Mouse (Mus musculus) hindbrain, postnatal 0 days (tissue): ENCODE data around the gene Vasn. TPM values are rescaled to one million over a fixed set of nuclear protein-coding genes. Genes with fewer than 3 reads are reported as not detected.
A peak's percentile ranks its signal among the peaks of the same experiment; 100 is the strongest.
"Not testable (repeated sequence)": the region's sequence is repeated elsewhere in the genome, so short reads cannot be mapped to it uniquely, and the experiment has no call there.

ENCODE experiments used
- ATAC-seq: fragments of 200-750 bp; cut with Nextera tagmentation; 2 replicates; pipeline ENCODE4 v1.8.0; 2017; ENCODE audit warnings: mild to moderate bottlenecking, moderate TSS enrichment, moderate library complexity
- DNase-seq: peaks from one replicate; pipeline ENCODE4 v3.0.0-alpha.2; 2015; ENCODE audit warnings: low spot score
- H3K27ac ChIP-seq: fragments of 300-500 bp; sonication (generic); 2 replicates; pipeline ENCODE4 v1.5.1; 2014; ENCODE audit warnings: mild to moderate bottlenecking
- H3K27me3 ChIP-seq: fragments of 300-500 bp; sonication (generic); 2 replicates; pipeline ENCODE4 v1.6.1; 2014; ENCODE audit warnings: low read length, mixed read lengths; ENCODE audit not compliant: insufficient read depth
- H3K36me3 ChIP-seq: fragments of 300-500 bp; sonication (generic); 2 replicates; pipeline ENCODE4 v1.6.1; 2014; ENCODE audit warnings: low read length, mixed read lengths; ENCODE audit not compliant: insufficient read depth
- H3K4me1 ChIP-seq: fragments of 300-500 bp; sonication (generic); 2 replicates; pipeline ENCODE4 v1.6.1; 2014; ENCODE audit warnings: antibody characterized with exemption, low read length, mixed read lengths; ENCODE audit not compliant: insufficient read depth
- H3K4me2 ChIP-seq: fragments of 300-500 bp; sonication (generic); 2 replicates; pipeline ENCODE4 v1.6.1; 2014; ENCODE audit warnings: low read depth, mild to moderate bottlenecking, low read length, moderate library complexity, mixed read lengths
- H3K4me3 ChIP-seq: fragments of 300-500 bp; sonication (generic); 2 replicates; pipeline ENCODE4 v1.5.1; 2014; ENCODE audit warnings: low read length
- H3K9ac ChIP-seq: fragments of 300-500 bp; sonication (generic); replicated peaks from 2 replicates; pipeline ENCODE4 v1.6.1; 2014; ENCODE audit warnings: mild to moderate bottlenecking, low read length, moderate library complexity, mixed read lengths
- H3K9me3 ChIP-seq: fragments of 300-500 bp; sonication (generic); 2 replicates; pipeline ENCODE4 v1.6.1; 2016; ENCODE audit warnings: low read length, mixed read lengths
- CTCF ChIP-seq: IDR thresholded peaks from 2 replicates; pipeline ENCODE4 v1.5.1; 2016; ENCODE audit warnings: antibody characterized with exemption, control low read depth, low read depth
- WGBS: fragments of 180-500 bp; shearing (Covaris S2); extraction: QIAGEN DNeasy Blood & Tissue Kit; methylation state at CpG from one replicate; pipeline ENCODE4 v1.1.7; 2014; 5-methylcytosine and 5-hydroxymethylcytosine counted together
- polyA plus RNA-seq: library from polyadenylated mRNA; unstranded; fragments of >200 nt; fragmentation: Nextera tagmentation; extraction: Ambion mirVana; gene quantifications from 2 replicates; pipeline ENCODE4 v1.2.1, GENCODE M21; 2015
- total RNA-seq: library from RNA; depleted of rRNA; stranded (reverse); fragments of >200 nt; gene quantifications from 2 replicates; pipeline ENCODE4 v1.2.3, GENCODE M21; 2014

The Vasn gene
- total and polyA plus RNA-seq, 2 experiments from 2014 or later = 7.3 to 18.4 TPM

DNA sequence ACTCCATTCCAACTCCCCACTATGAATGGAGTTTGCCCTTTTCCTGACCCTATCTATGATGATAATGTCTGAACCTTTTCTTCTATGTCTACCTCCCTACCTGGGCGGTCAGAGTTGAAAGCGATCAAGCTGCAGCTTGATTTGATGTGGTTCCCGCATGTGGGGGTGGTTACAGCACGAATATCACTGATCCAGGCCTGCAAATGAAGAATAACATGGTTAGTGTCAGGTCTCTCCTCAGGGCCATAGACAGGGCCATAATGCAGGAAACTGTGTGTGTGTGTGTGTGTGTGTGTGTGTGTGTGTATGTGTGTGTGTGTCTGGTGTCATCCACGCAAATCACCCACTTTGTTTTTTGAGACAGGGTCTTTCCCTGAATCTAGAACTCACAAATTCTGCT, 37.1 kb downstream of the Vasn start:
- no peak for TF ChIP-seq CTCF
- Histone ChIP-seq H3K4me1 (peaks cover 4% of the 10 kb centered on the region), H3K4me3 (no peak overlapping the region), H3K4me2 (no peak overlapping the region), H3K9me3 (no peaks in the 10 kb centered on the region), H3K27ac (no peak overlapping the region), H3K27me3 (no peaks in the 10 kb centered on the region), H3K9ac (no peak overlapping the region), H3K36me3 (peaks cover 19% of the 10 kb centered on the region)
- no peak for DNase-seq
- ATAC-seq = no peak
- 90% methylated on average over 5 of the region's 5 CpGs for WGBS

GRCm38 (mm10) chr16:4678080-4678479, 38.3 kb downstream of the Vasn start:
- no peak for DNase-seq
- 86% methylated on average over 5 of the region's 5 CpGs for WGBS
- H3K9ac ChIP-seq = no peak overlapping the region
- H3K4me1 ChIP-seq = peaks cover 4% of the 10 kb centered on the region
- no peak overlapping the region for H3K27ac ChIP-seq
- no peaks in the 10 kb centered on the region for H3K9me3 ChIP-seq
- H3K4me3 ChIP-seq = no peak overlapping the region
- H3K4me2 ChIP-seq = no peak overlapping the region; the same call in 1 of the 2 replicates
- peaks cover 19% of the 10 kb centered on the region for H3K36me3 ChIP-seq
- TF ChIP-seq CTCF = no peak
- H3K27me3 ChIP-seq = no peaks in the 10 kb centered on the region
- ATAC-seq = no peak

- DNase-seq = peak; percentile 93
Measured at GRCm38 (mm10) chr16:4679121-4680018, 39.6 kb downstream of the Vasn start, which contains the start of gene Coro7. TSS of gene Coro7 (minus strand) at chr16:4679777.

GRCm38 (mm10) chr16:4680922-4681455, 41.2 kb downstream of the Vasn start:
- WGBS = 74% methylated on average over 3 of the region's 3 CpGs
- not testable (repeated sequence) for ATAC-seq, H3K27ac ChIP-seq, H3K4me3 ChIP-seq, H3K4me2 ChIP-seq, DNase-seq, H3K9ac ChIP-seq, H3K36me3 ChIP-seq, H3K27me3 ChIP-seq, H3K9me3 ChIP-seq
- peaks cover 11% of the 10 kb centered on the region for H3K4me1 ChIP-seq

More at GRCm38 (mm10) chr16:4679121-4680018, 39.6 kb downstream of the Vasn start, which contains the start of gene Coro7:
- peak within 1 kb of the TSS; percentile 66 for H3K9ac ChIP-seq
- peaks cover 4% of the 10 kb centered on the region for H3K4me1 ChIP-seq
- 0 out of 2 replicates have a peak, but pooled peaks have one; percentile 1 for TF ChIP-seq CTCF
- peak within 1 kb of the TSS; percentile 62 for H3K4me3 ChIP-seq
- H3K9me3 ChIP-seq = no peaks in the 10 kb centered on the region
- 2% methylated on average over 47 of the region's 47 CpGs for WGBS
- H3K27ac ChIP-seq = peak within 1 kb of the TSS; percentile 52
- ATAC-seq = peak; percentile 90
- peaks cover 15% of the 10 kb centered on the region for H3K36me3 ChIP-seq
- peak within 1 kb of the TSS; percentile 81 for H3K4me2 ChIP-seq
- H3K27me3 ChIP-seq = no peaks in the 10 kb centered on the region

- Histone ChIP-seq H3K4me2 (peak overlapping the region; percentile 98; the same call in 1 of the 2 replicates), H3K4me3 (peak overlapping the region; percentile 94; the same call in 1 of the 2 replicates), H3K27ac (no peak overlapping the region), H3K9ac (no peak overlapping the region), H3K4me1 (peaks cover 11% of the 10 kb centered on the region), H3K36me3 (peaks cover 4% of the 10 kb centered on the region; the same call in 1 of the 2 replicates), H3K27me3 (no peaks in the 10 kb centered on the region), H3K9me3 (no peaks in the 10 kb centered on the region)
- WGBS = 69% methylated on average over 4 of the region's 4 CpGs
- no peak for ATAC-seq
- no peak for TF ChIP-seq CTCF
- no peak for DNase-seq
Measured at GRCm38 (mm10) chr16:4682628-4683179, 43.0 kb downstream of the Vasn start.

DNA sequence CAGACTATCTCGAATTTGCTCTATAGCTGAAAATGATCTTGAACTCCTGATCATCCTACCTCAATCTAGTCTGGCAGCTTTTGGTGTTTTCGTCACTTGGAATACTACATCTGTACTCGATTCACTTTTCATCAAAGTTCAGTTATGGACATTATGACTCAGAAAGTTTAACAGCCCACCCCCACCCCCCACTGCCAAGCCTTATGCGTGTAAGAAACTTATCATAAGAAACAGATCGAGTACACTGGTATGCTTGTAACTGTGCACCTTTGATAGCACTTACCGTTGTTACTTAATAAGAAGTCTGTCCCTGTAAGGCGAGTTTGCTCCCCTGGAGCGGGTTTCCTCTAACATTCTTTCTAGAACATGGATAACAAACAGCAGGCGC, 43.4 kb downstream of the Vasn start:
- peak overlapping the region; percentile 82 for H3K9ac ChIP-seq
- no peaks in the 10 kb centered on the region for H3K27me3 ChIP-seq
- no peak for ATAC-seq
- H3K4me2 ChIP-seq = peak overlapping the region; percentile 98
- H3K4me3 ChIP-seq = peak overlapping the region; percentile 94
- no peak for DNase-seq
- peaks cover 11% of the 10 kb centered on the region for H3K4me1 ChIP-seq
- peak overlapping the region; percentile 82 for H3K27ac ChIP-seq
- WGBS = 28% methylated on average over 9 of the region's 9 CpGs
- no peaks in the 10 kb centered on the region for H3K9me3 ChIP-seq
- peaks cover 6% of the 10 kb centered on the region; the same call in 1 of the 2 replicates for H3K36me3 ChIP-seq
- TF ChIP-seq CTCF = no peak
